Mouse (Mus musculus) lung, postnatal 14 days (tissue): ENCODE results near the gene Pard3b.
A peak's percentile ranks its signal among the peaks of the same experiment; 100 is the strongest.

Source experiments
- DNase-seq: peaks from one replicate; pipeline ENCODE4 v3.0.0; 2021

Pard3b gene

DNA sequence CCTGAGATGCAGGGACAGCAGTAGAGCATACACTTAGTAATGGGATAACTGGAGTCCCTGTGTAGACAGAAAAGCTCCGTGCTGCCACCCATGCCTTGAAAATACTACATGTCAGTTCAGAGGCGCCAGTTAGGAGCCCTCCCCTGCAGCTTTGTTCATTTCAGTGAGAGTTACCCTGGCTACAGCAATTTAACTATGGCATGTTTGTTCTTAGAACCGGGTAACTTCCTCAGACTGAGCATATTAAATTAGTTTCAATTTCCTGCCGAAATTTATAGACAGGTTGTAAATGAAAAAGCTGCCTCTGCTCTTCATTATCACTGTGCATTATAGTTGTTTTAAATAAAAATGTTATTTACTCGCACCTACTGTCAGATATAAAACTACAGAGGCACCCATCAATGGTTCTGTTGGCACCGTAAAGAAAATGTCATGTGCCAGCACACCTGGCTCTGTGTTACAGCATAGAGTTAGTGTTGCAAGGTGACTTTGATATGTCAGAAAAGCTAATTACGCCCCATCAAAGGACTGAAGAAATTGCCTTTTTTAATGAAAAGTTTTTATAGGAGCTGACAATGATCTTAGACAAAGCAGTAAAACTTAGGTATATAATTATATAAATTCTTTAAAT lies 289.6 kb downstream of the Pard3b start:
- DNase-seq = no peak

DNA sequence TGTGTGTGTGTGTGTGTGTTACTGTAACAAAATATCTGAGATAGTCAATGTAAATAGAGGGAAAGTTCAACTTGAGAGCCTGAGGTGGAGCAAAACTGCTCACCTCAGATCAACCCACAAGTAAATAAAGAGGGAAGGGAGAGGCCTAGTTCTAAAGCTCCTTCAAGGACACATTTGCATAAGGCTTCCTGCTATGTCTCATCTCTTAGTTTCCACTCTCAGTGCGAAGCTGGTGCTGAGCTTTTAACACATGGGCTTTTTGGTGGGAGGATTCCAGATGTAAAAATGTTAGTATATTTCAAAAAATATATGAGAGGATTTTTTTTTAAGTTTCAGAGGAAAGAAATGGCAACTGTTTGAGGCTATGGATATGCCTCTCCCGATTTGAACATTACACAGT lies 294.9 kb downstream of the Pard3b start:
- DNase-seq = no peak

GRCm38 (mm10) chr1:61934760-61935159 lies 296.1 kb downstream of the Pard3b start:
- no peak for DNase-seq

DNA sequence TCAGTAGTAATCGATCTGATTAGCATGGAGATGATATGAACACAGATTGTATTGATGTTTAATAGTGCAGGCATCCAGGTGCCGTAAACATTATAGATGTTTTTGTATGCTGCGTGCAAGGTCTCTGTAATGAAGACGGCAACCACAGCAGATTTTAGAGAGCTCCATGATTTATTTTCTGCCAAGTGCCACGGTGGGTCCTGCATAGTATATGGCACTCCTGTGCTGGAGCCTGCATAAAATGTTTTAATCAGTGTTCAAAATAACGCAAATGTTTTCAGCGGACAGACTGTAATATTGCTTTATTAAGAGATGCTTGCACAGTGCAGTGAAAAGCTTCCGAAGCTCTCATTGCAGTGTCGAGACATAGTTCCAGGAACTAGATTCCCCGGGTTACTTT lies 301.3 kb downstream of the Pard3b start:
- no peak for DNase-seq

- no peak for DNase-seq
Observed at GRCm38 (mm10) chr1:61961533-61961932, 322.9 kb downstream of the Pard3b start.

GRCm38 (mm10) chr1:61962571-61962970 lies 323.9 kb downstream of the Pard3b start:
- DNase-seq = no peak

DNA sequence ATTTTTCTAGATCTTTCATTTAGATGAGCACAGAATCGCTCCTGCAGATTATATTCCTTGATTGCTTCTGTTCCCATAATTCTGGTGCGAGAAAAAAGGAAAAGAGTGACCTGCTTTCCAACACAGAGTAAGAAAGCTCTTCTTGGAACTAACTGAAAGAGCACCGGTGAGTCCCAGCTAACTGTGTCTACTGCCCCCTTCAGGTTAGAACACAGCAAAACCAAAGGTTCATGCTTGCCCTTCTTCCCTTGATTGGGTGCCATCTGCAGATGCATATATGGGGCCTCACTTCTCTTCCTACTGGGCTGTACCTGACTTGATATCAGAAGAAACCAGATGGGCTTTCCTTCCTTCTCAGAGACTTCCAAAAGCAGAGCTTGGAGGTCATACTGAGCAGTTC lies 328.5 kb downstream of the Pard3b start:
- DNase-seq = peak; percentile 3

DNA sequence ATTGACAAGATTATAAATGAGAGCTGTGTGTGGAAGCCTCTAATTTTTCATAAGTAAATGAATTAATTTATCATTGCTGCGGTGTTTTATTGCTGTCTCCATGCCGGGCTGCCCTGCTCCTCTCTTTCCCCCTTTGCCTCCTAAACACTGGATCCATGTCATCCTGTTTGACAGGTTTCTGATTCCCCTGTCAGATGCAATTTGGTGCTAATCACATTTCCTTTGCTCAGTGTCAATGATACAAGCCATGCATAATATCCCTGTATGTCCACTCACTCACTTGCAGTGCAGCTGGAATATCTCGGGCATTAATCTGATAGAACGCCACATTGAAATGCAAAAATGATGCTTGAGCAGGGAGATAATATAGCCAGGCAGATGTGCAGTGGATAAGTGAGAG lies 329.2 kb downstream of the Pard3b start:
- DNase-seq = no peak

DNA sequence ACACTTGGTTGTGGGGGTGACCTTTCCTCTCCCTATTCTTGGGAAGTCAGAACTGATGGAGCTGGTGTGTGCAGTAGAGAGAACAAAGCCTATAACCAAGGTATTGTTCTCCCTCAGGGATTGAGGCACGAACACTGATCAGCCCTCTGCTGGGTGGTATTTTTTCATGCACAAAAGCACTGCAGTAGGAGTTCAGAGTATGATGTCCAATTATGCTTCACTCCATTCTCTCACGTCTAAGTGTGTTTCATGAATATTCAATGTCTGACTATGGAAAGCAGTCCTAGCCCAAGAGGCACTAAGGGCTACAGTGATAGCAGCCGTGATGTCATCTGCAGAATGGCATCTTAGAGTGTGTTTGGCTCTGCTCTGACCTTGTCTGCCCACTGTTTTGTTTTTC lies 359.1 kb downstream of the Pard3b start:
- no peak for DNase-seq

DNA sequence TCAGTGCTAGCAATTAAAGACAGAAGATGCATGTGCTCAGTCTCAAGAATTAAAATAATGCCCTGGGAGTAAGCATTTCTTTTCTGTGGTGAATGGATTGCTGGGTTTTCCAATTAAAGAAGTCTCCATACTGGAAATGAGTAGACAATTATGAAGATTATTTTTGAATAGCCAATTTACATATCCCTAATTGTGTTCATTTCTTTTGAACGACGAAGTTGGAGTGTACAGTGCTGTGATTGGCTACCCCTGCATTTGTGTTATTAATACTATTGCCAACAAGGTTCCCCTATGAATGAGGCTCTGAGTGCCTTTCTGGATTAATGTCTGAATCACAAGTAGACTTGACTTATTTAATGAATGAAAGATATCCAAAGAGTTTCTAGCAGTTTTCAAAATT lies 370.2 kb downstream of the Pard3b start:
- DNase-seq = no peak

GRCm38 (mm10) chr1:62011712-62012111 lies 373.1 kb downstream of the Pard3b start:
- no peak for DNase-seq

- no peak for DNase-seq
Observed at GRCm38 (mm10) chr1:62016536-62017300, 378.1 kb downstream of the Pard3b start.

DNA sequence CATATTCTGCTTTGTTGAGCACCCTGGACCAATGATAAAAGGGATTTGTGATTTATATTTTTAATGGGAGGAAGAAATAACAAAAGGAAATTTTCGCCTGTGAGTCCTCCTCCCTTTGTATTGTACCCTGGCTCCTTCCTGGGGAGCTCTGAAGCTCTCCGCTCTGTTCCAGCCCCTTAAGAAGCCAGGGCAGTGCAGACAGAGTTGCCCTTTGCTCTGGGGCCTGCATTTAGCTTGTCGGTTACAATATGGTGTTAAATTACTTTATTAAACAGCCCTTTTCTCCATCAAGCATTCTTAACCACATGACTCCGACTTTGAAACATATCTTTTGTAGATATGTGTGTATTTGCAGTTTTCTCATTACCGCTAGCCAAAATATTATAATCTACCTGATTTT lies 379.7 kb downstream of the Pard3b start:
- no peak for DNase-seq

DNA sequence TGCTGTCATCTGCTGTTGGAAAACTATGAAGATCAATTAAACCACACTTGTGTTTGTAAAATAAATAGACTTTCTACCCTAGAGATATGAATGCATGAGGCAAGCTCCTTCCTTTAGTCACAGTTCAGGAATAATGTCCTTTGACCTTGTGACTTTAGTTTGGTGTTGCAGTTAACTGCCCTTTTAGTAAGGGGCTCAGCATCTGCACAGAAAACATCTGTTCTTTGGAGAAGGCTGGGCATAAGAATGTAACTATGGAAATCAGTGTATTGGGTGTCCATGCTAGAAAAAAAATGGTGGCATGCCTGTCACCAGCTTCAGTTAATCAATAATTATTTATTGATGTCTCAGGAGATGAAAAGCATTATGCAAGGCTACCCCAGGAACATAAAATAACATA lies 381.1 kb downstream of the Pard3b start:
- no peak for DNase-seq

GRCm38 (mm10) chr1:62041718-62042117 lies 403.1 kb downstream of the Pard3b start:
- DNase-seq = no peak

DNA sequence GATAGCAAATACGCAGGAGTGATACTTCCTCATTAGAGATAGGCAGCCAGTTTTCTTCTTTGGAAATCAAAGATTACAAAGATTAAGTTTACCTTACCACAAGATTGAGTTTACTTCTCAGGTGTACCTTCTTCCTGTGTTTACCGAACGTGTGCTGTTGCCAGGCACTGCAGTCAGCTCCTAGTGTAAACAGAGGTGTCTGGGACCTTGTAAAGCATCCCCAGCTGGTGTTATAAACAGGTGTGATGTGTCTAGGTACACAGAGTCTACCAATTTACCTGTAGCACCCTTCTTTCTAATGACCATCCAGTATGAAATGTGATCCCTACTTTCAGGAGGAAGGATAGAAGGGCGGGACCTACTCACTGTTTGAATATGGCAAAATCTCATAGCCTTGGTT lies 410.0 kb downstream of the Pard3b start:
- DNase-seq = no peak

- no peak for DNase-seq
Observed at GRCm38 (mm10) chr1:62051186-62051825, 412.7 kb downstream of the Pard3b start.

GRCm38 (mm10) chr1:62053167-62053638 lies 414.6 kb downstream of the Pard3b start:
- DNase-seq = no peak

DNA sequence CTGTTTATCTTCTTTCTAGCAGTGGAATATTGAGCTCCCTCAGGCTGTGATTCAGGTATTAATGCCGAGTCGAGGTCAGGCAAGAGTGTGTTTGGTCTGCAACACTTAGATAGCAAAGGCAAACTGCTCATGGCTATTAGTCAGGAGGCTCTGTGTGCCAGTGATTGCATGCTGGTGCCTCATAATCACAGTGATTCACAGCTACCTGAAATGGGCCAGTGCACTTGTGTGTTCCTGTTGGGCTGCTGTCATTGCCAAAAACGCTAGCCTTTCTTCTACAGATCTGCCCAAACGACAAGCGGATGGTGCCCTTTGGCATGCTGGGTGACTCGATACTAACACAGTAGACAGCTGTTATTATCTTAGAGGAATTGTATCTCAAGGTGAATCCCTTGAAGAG lies 416.7 kb downstream of the Pard3b start:
- no peak for DNase-seq

DNA sequence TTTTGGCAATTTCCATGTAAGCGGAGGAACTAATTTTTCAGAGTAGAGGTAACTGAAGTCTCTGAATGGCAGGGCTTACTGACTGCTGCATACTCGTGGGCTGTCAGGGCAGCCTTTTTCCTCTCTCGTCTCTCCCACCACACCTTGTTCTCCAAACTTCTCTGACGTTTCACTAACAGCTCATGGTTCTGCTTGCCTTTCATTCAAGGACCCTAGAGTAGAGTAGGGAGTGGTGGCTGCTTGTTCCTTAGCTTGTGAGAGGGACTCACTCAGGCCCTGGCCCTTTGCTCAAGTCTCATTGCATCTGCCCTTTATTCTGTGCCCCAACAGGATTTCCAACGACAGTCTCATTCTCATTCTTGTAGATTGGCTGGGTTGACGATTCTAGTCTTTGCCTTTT lies 432.0 kb downstream of the Pard3b start:
- no peak for DNase-seq

DNA sequence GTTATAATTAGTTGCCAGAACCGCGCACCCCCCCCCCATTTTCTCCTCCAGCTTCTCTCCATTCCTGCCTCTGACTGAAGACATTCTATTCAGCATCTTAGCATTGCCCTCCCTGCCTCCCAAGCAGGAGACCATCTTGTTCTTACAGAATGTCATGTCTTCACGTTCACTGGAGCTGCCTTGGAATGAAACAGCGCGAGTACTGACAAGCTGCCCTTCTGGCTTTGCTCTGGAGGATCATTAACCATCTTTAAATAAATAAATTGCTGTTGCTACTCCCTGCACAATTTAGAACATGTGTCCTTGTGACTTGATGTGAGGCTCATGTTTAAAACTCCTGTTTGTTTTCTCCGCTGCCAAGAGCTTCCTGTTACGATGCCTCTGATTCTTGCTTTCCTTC lies 432.5 kb downstream of the Pard3b start:
- DNase-seq = no peak

GRCm38 (mm10) chr1:62076171-62076570 lies 437.5 kb downstream of the Pard3b start:
- no peak for DNase-seq

GRCm38 (mm10) chr1:62081129-62081528 lies 442.5 kb downstream of the Pard3b start:
- no peak for DNase-seq

DNA sequence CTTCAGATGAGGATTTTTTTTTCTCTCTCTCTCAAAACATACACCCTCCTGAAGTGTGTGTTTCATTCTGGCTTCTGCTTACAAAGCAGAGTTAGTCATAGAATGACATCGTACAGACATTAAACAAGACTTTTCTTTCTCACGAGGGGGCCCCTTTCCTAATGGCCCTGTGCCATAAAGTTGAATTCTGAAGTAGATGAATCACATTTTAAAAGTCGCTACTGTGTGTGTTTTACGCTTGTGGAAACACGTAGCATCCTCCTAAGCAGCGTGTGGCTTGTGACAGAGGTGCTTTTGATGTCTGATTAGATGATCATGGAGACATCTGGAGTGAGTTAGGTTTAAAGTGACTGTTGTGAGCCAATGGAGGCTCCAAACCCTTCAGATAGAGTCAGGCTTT lies 447.4 kb downstream of the Pard3b start:
- DNase-seq = no peak
